Mouse (Mus musculus) right cerebral cortex, adult 2 months (tissue): ENCODE data around the gene Nav2.

Experiments
- DNase-seq, 2 experiments: peaks; one replicate each; pipeline ENCODE4 v3.0.0; 2021 to 2022; ENCODE audit warnings: low spot score in 2 of 2

Gene Nav2

DNA sequence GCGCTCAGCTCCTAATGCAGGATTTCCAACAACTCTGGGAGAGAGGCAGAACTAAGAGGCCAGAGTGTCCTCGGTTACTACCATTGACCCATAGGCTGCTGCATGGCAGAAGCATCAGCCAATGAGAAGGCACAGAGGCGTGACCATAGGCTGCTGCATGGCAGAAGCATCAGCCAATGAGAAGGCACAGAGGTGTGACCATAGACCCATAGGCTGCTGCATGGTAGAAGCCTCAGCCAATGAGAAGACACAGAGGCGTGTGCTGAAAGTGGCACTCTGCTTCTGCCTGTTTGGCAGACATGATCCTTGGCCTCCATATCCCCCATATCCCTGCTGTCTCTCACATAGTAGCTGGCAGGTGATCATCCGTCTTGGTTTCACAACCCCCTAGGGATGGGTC lies 520.4 kb downstream of the Nav2 start:
- no peak for DNase-seq

- DNase-seq = no peak
These were observed 522.3 kb downstream of the Nav2 start for GRCm38 (mm10) chr7:49430808-49431207.

DNA sequence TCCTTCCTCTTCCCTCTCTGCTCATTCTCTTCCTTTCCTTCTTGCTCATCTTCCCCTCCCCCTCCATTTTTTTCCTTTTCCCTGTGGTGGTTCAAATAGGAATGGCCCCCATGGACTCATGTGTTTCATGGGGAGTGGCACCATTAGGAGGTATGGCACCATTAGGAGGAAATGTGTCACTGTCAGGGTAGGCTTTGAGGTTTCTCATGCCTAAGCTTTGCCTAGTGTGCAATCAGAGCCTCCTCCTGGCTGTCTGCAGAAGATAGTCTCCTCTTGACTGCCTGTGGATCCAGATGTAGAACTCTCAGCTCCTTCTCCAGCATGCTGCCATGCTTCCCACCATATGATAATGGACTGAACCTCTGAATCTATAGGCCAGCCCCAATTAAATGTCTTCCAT lies 525.4 kb downstream of the Nav2 start:
- DNase-seq = no peak

DNA sequence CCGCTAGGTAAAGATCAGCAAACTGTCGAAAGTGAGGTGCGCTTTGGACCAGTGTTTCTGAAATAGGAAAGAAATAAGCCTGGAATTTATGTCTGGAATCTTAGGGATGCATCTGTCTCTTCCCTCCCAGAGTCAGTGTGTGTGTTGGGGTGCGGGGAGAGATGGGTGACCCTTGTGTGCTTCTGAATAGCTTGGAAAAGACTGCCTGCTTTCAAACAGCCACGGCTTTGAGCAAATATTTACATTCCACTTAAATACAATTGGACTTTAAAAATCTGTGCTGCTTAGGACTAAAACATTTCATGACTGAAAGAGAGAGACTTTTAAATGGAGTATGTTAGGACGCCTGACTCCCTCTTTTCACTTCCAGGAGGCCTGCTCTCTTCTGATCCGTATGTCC lies 528.0 kb downstream of the Nav2 start:
- DNase-seq = no peak

DNA sequence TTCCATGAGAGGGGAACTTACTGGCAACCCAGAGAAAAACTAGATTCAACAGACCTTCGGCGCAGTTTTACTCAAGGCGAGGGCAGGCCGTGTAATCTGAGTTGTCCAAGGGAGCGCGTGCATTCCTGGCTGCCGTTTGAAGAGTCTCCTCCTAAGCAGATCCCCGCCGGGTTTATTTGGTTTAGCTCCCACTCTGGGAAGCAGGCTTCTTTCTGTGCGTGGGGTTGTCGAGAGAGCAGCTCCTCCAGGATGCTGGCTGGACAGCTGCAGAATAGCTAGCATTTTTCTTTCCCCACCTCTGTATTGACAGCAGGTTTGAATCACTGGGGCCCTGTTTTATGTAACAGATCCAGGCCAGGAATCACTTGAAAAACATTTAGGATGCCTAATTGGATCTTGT lies 529.4 kb downstream of the Nav2 start:
- DNase-seq = peak; percentile 71 to 72

GRCm38 (mm10) chr7:49439136-49439535 lies 530.6 kb downstream of the Nav2 start:
- no peak for DNase-seq

DNA sequence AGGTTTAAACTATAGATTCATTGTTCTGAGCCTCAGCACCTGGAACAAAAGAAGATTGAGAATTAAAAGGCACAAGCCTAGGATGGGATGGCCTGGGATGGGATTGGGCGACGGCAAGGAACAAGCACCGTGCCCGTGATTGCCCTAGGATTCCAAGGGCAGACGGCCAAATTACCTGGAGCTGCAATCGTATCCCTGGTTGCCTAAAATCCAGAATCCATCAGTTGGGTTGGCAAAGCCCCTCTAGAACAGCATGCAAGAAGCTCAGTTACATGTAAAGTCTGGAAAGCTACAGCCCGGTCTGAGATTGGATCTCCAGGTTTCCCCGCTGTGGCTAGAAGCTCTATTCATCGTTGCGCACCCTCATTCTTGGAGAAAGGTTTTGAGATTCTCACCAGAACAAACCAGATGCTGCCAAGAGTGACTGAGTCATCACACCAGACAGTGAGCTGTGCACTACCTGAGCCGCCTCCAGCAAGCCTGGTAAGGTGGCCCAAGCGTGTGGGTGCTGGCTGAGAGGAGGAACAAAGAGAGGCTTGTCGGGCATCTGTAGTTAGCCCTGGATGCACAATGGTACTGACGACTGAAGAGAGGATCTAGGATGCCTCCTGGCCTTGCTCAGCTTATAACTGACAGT lies 531.9 kb downstream of the Nav2 start:
- DNase-seq = peak; percentile 71 to 75

DNA sequence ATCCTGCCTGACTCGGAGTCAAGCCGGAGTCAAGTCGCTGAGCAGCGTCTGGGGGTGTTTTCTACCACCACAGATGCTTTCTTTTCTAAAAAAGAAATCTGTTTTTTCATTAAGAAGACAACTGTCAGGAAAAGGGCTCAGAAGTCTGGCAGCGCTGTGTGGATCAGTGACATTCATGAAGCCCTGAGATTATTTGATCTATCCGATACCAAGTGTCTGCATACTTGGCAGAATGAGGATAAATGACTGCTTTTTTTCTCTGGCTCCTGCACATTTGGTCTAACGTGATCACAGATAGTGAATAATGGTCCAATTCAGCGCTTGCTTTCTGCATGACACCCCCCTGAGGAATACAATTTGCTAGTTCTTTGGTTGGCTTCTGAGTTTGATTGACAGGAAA lies 533.7 kb downstream of the Nav2 start:
- no peak for DNase-seq

- DNase-seq = no peak
These were observed 540.1 kb downstream of the Nav2 start for GRCm38 (mm10) chr7:49448580-49448979.

DNA sequence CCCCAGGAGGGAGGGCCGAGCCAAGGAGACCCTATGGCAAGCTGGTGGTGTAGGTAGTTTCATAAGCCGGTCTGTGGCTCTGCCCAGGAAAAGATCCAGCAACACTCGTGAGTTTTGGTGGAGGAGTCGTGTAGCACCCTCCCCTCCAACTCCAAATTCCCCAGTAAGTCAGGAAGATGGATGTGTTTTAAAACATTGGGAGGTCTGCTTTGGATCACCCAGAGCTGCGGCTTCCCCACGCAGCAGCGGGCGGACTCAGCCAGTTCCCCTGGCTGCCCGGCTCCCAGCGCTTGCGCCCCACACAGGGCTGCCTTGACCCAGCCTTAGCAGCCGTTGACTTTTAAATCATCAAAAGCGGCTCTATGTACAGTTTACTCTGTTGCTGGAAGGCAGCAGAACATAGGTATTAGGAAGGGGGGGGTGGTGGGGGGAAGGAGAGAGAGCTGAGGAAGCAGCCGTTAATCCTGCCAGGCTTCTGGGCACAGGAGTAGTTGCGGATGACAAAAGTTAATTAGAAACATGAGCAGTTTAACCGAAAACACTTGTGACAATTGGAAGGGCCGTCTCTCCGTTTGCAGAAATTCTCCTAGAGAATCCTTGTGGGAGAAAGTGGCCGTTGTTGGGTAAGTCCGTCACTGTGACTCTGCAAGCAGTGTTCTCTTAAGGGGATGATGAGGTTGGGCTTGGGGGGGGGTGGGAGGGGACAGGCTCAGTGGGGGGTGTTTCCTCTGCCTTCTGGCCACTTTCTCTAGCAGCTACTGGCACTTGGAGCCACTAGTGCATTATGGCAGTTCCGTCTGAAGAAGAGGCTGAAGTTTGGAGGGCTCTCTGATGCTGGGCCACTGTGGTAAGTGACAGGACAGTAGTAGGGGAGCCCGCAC lies 542.0 kb downstream of the Nav2 start:
- DNase-seq = no peak

- peak; percentile 75 to 76 for DNase-seq
These were observed 542.7 kb downstream of the Nav2 start for GRCm38 (mm10) chr7:49451240-49451639.

DNA sequence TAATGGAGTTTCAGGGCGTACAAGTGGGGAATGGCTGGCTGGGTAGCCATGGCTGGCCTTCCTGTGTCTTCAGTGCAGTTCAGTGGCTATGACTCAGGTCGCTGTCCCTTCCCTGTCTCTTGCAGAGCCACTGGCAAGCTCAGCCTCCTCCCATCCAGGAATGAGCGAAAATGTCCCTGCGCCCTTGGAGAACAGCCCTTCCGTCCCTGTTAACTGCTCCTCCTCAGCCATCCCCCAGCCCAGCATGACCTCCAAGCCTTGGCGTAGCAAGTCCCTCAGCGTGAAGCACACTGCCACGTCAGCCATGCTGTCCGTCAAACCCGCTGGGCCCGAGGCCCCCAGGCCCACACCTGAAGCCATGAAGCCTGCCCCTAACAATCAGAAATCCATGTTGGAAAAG lies 543.8 kb downstream of the Nav2 start:
- no peak for DNase-seq

- no peak for DNase-seq
These were observed 546.1 kb downstream of the Nav2 start for GRCm38 (mm10) chr7:49454601-49455000.

GRCm38 (mm10) chr7:49456148-49456547 lies 547.6 kb downstream of the Nav2 start:
- DNase-seq = peak; percentile 60 to 62

DNA sequence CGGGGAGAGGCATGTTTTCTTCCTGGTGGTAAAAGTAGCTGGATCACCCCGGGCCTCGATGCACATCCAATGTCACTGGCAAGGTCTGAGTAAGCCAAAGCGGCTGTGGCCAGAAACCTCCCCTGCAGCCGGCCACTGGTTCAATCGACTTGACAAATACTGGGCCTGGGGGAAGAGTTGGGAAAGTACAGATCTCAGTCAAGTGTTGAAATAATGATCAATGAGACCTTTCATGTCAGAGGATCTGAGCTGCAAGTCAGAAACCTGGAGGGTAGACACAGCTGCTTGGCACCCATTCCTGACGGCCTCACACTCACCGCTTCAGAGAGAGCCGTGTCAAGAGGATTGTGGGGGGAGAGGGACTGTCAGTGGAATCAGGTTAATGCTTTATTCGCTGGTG lies 548.9 kb downstream of the Nav2 start:
- DNase-seq = no peak

DNA sequence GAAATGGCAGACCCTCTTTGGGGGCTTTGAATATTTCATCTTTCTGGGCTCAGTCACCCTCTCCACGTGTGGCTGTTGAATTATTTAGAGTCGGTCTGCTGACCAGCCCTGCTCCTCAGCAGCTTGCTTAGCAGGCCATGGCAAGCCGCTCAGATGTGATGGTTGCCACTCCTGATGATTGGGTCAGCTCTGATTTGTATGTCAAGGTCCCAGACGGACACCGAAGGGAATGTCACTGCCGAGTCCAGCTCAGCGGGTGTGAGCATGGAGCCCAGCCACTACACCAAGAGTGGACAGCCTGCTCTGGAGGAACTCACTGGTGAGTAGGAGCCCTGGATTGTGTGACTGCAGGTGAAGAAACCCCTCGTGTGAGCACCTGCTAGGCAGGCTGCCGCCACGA lies 549.4 kb downstream of the Nav2 start:
- no peak for DNase-seq

GRCm38 (mm10) chr7:49462328-49462811 lies 553.9 kb downstream of the Nav2 start:
- no peak for DNase-seq

GRCm38 (mm10) chr7:49467861-49468260 lies 559.3 kb downstream of the Nav2 start:
- peak in 1 of 2 experiments; percentile 60 for DNase-seq

GRCm38 (mm10) chr7:49468492-49469205 lies 560.1 kb downstream of the Nav2 start:
- no peak for DNase-seq

GRCm38 (mm10) chr7:49471278-49471677 lies 562.8 kb downstream of the Nav2 start:
- DNase-seq = peak; percentile 68 to 70

DNA sequence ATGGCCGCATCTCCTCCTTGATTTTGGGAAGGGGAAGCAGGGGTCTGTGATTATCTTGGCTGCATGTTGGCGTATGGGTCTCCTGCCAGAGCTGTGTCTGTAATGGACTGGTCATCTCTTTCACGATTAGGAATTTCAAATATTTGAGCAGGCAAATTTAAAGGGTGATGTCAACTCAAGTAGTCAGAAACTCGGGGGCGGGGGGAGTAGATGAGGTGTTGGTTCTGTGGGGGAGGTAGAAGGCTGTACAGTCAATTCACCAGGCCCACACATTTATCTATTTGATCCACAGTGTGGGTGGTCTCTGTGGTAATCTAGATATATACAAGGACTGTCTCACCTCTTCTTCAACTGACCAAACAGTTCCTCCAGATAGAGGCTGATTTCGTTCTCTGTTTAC lies 566.8 kb downstream of the Nav2 start:
- DNase-seq = no peak

DNA sequence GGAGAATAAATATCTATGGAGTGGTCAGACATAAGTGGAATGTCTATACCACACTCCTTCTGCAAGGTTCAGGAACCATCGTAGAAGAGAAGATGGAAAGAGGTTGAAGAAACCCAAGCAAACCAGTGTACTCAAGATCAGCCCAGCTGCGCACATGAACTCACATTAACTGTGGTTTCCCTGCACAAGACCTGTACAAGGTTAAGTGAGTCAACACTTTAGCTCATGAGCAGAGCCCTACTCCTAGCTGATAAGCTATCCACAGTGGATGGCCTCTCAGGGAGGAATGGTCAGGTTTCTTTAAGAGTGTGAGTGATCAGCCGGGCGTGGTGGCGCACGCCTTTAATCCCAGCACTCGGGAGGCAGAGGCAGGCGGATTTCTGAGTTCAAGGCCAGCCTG lies 567.6 kb downstream of the Nav2 start:
- no peak for DNase-seq
